Mouse (Mus musculus) limb, embryonic 14.5 days (tissue): ENCODE data around the gene Me3. TPM values are rescaled to one million over a fixed set of nuclear protein-coding genes. Genes with fewer than 3 reads are reported as not detected.

Experiments
- ATAC-seq: fragments of 200-750 bp; cut with Nextera tagmentation; 2 replicates; pipeline ENCODE4 v1.8.0; 2017; ENCODE audit warnings: low read depth, moderate number of reproducible peaks, moderate TSS enrichment; ENCODE audit not compliant: low FRiP score
- DNase-seq: peaks from one replicate; pipeline ENCODE4 v3.0.0-alpha.2; 2015; ENCODE audit warnings: low spot score
- H3K27ac ChIP-seq: fragments of 300-500 bp; sonication (generic); replicated peaks from 2 replicates; pipeline ENCODE4 v1.5.1; 2014; ENCODE audit warnings: low read depth, mild to moderate bottlenecking, low read length, moderate library complexity, mixed read lengths
- H3K27me3 ChIP-seq: fragments of 300-500 bp; sonication (generic); 2 replicates; pipeline ENCODE4 v1.6.1; 2014; ENCODE audit warnings: low read length, mixed read lengths; ENCODE audit not compliant: control insufficient read depth, insufficient read depth
- H3K36me3 ChIP-seq: fragments of 300-500 bp; sonication (generic); 2 replicates; pipeline ENCODE4 v1.6.1; 2014; ENCODE audit warnings: mild to moderate bottlenecking, low read length, moderate library complexity, mixed read lengths; ENCODE audit not compliant: control insufficient read depth, insufficient read depth
- H3K4me1 ChIP-seq: fragments of 300-500 bp; sonication (generic); 2 replicates; pipeline ENCODE4 v1.6.1; 2014; ENCODE audit warnings: antibody characterized with exemption, low read length, mixed read lengths; ENCODE audit not compliant: control insufficient read depth, insufficient read depth
- H3K4me2 ChIP-seq: fragments of 300-500 bp; sonication (generic); replicated peaks from 2 replicates; pipeline ENCODE4 v1.6.1; 2014; ENCODE audit warnings: low read depth, mild to moderate bottlenecking, low read length, moderate library complexity; ENCODE audit not compliant: severe bottlenecking
- H3K4me3 ChIP-seq: fragments of 300-500 bp; sonication (generic); replicated peaks from 2 replicates; pipeline ENCODE4 v1.5.1; 2014; ENCODE audit warnings: low read length
- H3K9ac ChIP-seq: fragments of 300-500 bp; sonication (generic); 2 replicates; pipeline ENCODE4 v1.6.1; 2014; ENCODE audit warnings: mild to moderate bottlenecking, low read depth, low read length, moderate library complexity; ENCODE audit not compliant: severe bottlenecking
- H3K9me3 ChIP-seq: fragments of 300-500 bp; sonication (generic); 2 replicates; pipeline ENCODE4 v1.6.1; 2016; ENCODE audit warnings: low read length; ENCODE audit not compliant: control insufficient read depth
- POLR2A ChIP-seq: fragments of 200-500 bp; IDR thresholded peaks from 2 replicates; pipeline ENCODE4 v1.8.0; 2012; ENCODE audit warnings: inconsistent platforms, mild to moderate bottlenecking, moderate library complexity, borderline replicate concordance; ENCODE audit not compliant: insufficient read depth, insufficient read length; ENCODE audit errors: extremely low read depth
- WGBS: fragments of 180-500 bp; shearing (Covaris S2); extraction: QIAGEN DNeasy Blood & Tissue Kit; methylation state at CpG from one replicate; pipeline ENCODE4 v1.1.7; 2014; 5-methylcytosine and 5-hydroxymethylcytosine counted together
- polyA plus RNA-seq, 2 experiments: library from polyadenylated mRNA; depleted of rRNA in 1 of 2; stranded (reverse) in 1 of 2; unstranded in 1 of 2; fragments of >200 nt; fragmentation: Nextera tagmentation in 1 of 2; extraction: Ambion mirVana in 1 of 2; gene quantifications; 2 replicates each; pipeline versions ENCODE4 v1.2.1 to v1.2.3; 2012 to 2014

The Me3 gene
- polyA plus RNA-seq, 2 experiments, result 1.3 to 2.1 TPM

- ATAC-seq (peak; percentile 54), DNase-seq (peak; percentile 36)
- Histone ChIP-seq H3K4me1 (peaks cover 20% of the 10 kb centered on the region), H3K27ac (peak overlapping the region; percentile 56), H3K27me3 (no peaks in the 10 kb centered on the region), H3K9ac (no peak overlapping the region), H3K36me3 (no peaks in the 10 kb centered on the region), H3K4me2 (no peak overlapping the region), H3K4me3 (no peak overlapping the region), H3K9me3 (no peaks in the 10 kb centered on the region)
- TF ChIP-seq POLR2A, result no peak
- WGBS, result 19% methylated on average over 4 of the region's 4 CpGs
Observed at GRCm38 (mm10) chr7:89828436-89829065, 196.4 kb downstream of the Me3 start.

GRCm38 (mm10) chr7:89829201-89829600 is 197.0 kb downstream of the Me3 start:
- Histone ChIP-seq H3K4me1 (peaks cover 20% of the 10 kb centered on the region), H3K27me3 (no peaks in the 10 kb centered on the region), H3K4me2 (no peak overlapping the region), H3K36me3 (no peaks in the 10 kb centered on the region), H3K9me3 (no peaks in the 10 kb centered on the region), H3K4me3 (no peak overlapping the region), H3K9ac (no peak overlapping the region), H3K27ac (no peak overlapping the region)
- ATAC-seq (no peak), DNase-seq (peak; percentile 24)
- 61% methylated on average over 7 of the region's 7 CpGs for WGBS
- no peak for TF ChIP-seq POLR2A

- no peak overlapping the region for H3K9ac ChIP-seq
- no peak for TF ChIP-seq POLR2A
- H3K27ac ChIP-seq, result no peak overlapping the region
- no peak overlapping the region for H3K4me3 ChIP-seq
- no peak overlapping the region for H3K4me2 ChIP-seq
- no peaks in the 10 kb centered on the region for H3K36me3 ChIP-seq
- DNase-seq (peak; percentile 22), ATAC-seq (no peak)
- no peaks in the 10 kb centered on the region for H3K27me3 ChIP-seq
- 73% methylated on average over 8 of the region's 8 CpGs for WGBS
- peaks cover 9% of the 10 kb centered on the region; the same call in 1 of the 2 replicates for H3K4me1 ChIP-seq
- H3K9me3 ChIP-seq, result no peaks in the 10 kb centered on the region
Observed at GRCm38 (mm10) chr7:89833521-89833920, 201.3 kb downstream of the Me3 start.

- Histone ChIP-seq H3K27me3 (no peaks in the 10 kb centered on the region), H3K9ac (no peak overlapping the region), H3K36me3 (no peaks in the 10 kb centered on the region), H3K4me1 (no peaks in the 10 kb centered on the region; the same call in 1 of the 2 replicates), H3K4me3 (no peak overlapping the region), H3K4me2 (no peak overlapping the region), H3K27ac (no peak overlapping the region), H3K9me3 (no peaks in the 10 kb centered on the region)
- no peak for TF ChIP-seq POLR2A
- 47% methylated on average over 8 of the region's 8 CpGs for WGBS
- DNase-seq (no peak), ATAC-seq (no peak)
Observed at GRCm38 (mm10) chr7:89835566-89835965, 203.4 kb downstream of the Me3 start.

- Histone ChIP-seq H3K27ac (no peak overlapping the region), H3K9me3 (no peaks in the 10 kb centered on the region), H3K4me1 (no peaks in the 10 kb centered on the region; the same call in 1 of the 2 replicates), H3K36me3 (no peaks in the 10 kb centered on the region), H3K4me3 (no peak overlapping the region), H3K9ac (no peak overlapping the region), H3K4me2 (no peak overlapping the region), H3K27me3 (no peaks in the 10 kb centered on the region)
- no peak for TF ChIP-seq POLR2A
- DNase-seq, result no peak
- ATAC-seq, result no peak
- WGBS, result 96% methylated on average over 7 of the region's 7 CpGs
Observed at GRCm38 (mm10) chr7:89836676-89837075, 204.5 kb downstream of the Me3 start.
